Mouse (Mus musculus) testis, adult 2 months (tissue): ENCODE measurements around the gene Opcml.

Experiments used
- CTCF ChIP-seq: fragments of 200-500 bp; IDR thresholded peaks from 2 replicates; pipeline ENCODE4 v1.5.1; 2012; ENCODE audit warnings: low read depth, mild to moderate bottlenecking, inconsistent platforms, low read length, moderate library complexity; ENCODE audit not compliant: control insufficient read depth, insufficient read depth, insufficient replicate concordance
- POLR2A ChIP-seq: fragments of 200-500 bp; IDR thresholded peaks from 2 replicates; pipeline ENCODE4 v1.6.1; 2012; ENCODE audit warnings: low read depth, mild to moderate bottlenecking, inconsistent platforms, low read length, moderate library complexity; ENCODE audit not compliant: control insufficient read depth

DNA sequence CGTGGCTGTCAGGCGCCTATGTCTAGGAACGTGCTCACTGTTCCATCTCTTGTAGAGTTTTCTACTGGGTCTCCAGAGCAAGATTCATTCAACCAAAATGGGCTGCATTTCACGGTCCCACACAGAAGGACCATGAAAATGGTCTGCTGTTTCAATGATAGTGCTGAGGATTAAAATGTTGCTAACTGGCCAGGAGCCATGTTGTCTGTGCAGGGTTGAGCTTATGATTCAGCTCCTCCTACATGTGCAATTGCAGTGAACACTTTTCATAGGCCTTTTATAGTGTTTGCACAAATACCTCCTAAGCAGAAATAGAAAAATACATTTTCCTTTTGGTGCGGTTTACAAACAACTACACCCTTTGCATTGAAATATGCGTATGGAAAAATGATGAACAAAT, 684.0 kb downstream of the Opcml start:
- TF ChIP-seq CTCF = no peak
- no peak for TF ChIP-seq POLR2A
